Mouse (Mus musculus): ENCODE results near the gene Pacsin3. TPM values are rescaled to one million over a fixed set of nuclear protein-coding genes. Genes with fewer than 3 reads are reported as not detected.

Pacsin3 gene
- total RNA-seq (2014; fragmentation: Nextera tagmentation), result not detected in 2 replicates
- total RNA-seq (2017), result 0.33 and 0.35 TPM in 2 replicates
- 0.16 and 0.44 TPM in 2 replicates for polyA plus RNA-seq (2012)

DNA sequence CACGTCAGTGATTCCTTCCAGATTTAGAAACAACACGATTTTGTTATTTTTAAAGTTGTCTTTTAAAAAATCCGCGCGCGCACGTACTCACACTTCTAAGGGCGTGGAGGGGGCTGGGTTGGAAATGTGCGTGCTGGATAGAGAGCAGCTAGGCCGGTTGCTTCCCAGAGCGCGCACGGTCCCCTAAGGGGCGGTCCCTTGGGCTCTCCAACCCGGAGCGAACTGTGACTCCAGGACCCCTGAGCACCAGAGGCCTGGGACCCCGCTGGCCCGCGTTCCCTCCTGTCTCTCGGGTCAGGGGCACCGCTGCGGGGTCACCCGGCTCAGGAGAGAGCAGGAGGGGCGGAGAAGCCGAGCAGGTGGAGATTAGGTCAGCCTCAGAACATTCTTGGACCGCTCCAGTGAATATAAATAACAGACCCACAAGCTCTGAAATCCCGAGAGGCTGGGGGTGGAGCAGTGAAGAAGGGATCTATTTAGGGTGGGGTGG, at the start of gene Pacsin3:
Gene Pacsin3 (plus strand): TSS at position 294 of the 490 bp plus-strand sequence.
- H3K27me3 ChIP-seq (ENCODE audit: insufficient read depth, low read length), result peaks cover 94% of the 10 kb centered on the region
- H3K36me3 ChIP-seq (replicated peaks), result no peaks in the 10 kb centered on the region
- ATAC-seq (ENCODE audit: extremely low read depth, insufficient number of reproducible peaks, low FRiP score, poor library complexity, severe bottlenecking) (no peak), DNase-seq (ENCODE audit: low spot score) (no peak)
- peak within 1 kb of the TSS; percentile 69 for H3K4me3 ChIP-seq (ENCODE audit: low read depth, low read length)
- H3K4me1 ChIP-seq (ENCODE audit: insufficient read depth, low read depth, low read length), result peaks cover 31% of the 10 kb centered on the region
- no peaks in the 10 kb centered on the region for H3K9me3 ChIP-seq (replicated peaks)
- TF ChIP-seq POLR2AphosphoS5 (IDR thresholded peaks at IDR 0.05; ENCODE audit: insufficient replicate concordance, low read depth, low read length) (no peak), GATA2 (IDR thresholded peaks at IDR 0.05; ENCODE audit: borderline replicate concordance, low read depth, low read length) (no peak), CTCF (IDR thresholded peaks at IDR 0.05; ENCODE audit: low read depth, low read length) (no peak), TAL1 (conservative IDR thresholded peaks at IDR 0.05; ENCODE audit: low read depth, low read length) (no peak), GATA1 (IDR thresholded peaks at IDR 0.05; ENCODE audit: borderline replicate concordance, low read length) (no peak)

DNA sequence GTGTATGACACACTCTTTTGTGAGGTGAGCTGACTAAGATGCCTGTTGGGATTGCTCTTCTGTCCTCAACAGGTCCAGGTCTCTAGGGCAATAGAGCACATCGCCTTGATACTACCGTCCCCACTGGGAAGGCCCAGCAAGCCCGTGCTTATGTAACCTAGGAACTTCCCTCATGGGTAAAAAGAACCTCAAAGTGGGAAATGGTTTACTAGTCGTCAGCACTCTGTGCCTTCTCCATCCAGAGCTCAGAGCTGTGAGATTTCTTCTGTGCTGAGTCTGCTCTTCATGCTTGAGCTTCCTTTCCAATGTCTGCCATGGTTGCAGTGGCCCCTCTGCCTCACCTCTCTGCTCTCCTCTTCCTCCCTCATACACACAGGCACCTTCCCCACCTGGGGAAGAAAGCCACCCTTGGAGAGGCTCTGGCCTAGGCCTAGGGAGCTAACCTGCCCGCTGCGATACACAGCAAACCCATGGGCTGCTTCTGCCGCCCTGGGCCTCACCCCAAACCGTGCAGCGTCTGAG, 49.4 kb upstream of the Pacsin3 start:
- no peaks in the 10 kb centered on the region for H3K9me3 ChIP-seq (replicated peaks)
- TF ChIP-seq GATA2 (IDR thresholded peaks at IDR 0.05; ENCODE audit: borderline replicate concordance, low read depth, low read length) (no peak), CTCF (IDR thresholded peaks at IDR 0.05; ENCODE audit: low read depth, low read length) (no peak), POLR2AphosphoS5 (IDR thresholded peaks at IDR 0.05; ENCODE audit: insufficient replicate concordance, low read depth, low read length) (no peak), TAL1 (conservative IDR thresholded peaks at IDR 0.05; ENCODE audit: low read depth, low read length) (no peak), GATA1 (IDR thresholded peaks at IDR 0.05; ENCODE audit: borderline replicate concordance, low read length) (no peak)
- H3K27me3 ChIP-seq (ENCODE audit: insufficient read depth, low read length), result no peaks in the 10 kb centered on the region
- peaks cover 22% of the 10 kb centered on the region for H3K4me1 ChIP-seq (ENCODE audit: insufficient read depth, low read depth, low read length)
- DNase-seq (ENCODE audit: low spot score), result no peak
- H3K4me3 ChIP-seq (ENCODE audit: low read depth, low read length), result no peak overlapping the region
- peaks cover 68% of the 10 kb centered on the region for H3K36me3 ChIP-seq (replicated peaks)
- no peak for ATAC-seq (ENCODE audit: extremely low read depth, insufficient number of reproducible peaks, low FRiP score, poor library complexity, severe bottlenecking)

DNA sequence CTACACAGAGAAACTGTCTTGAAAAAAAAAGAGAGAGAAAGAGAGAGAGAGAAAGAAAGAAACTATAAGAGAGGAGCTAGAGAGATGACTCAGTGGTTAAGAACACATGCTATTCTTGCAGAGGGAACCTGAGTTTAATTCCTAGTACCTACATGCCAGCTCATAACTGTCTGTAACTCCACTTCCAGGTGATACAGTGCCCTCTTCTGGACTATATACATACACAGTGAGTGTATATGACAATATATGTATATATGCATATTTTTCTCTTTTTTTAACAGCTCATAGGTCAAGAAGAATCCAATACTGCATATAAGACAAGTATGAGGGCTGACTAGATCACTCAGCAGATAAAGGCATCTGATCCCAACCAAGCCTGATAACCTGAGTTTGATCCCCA, 42.4 kb upstream of the Pacsin3 start:
- peaks cover 87% of the 10 kb centered on the region for H3K36me3 ChIP-seq (replicated peaks)
- ATAC-seq (ENCODE audit: extremely low read depth, insufficient number of reproducible peaks, low FRiP score, poor library complexity, severe bottlenecking) (no peak), DNase-seq (ENCODE audit: low spot score) (no peak)
- H3K4me3 ChIP-seq (ENCODE audit: low read depth, low read length), result no peak overlapping the region
- no peaks in the 10 kb centered on the region for H3K4me1 ChIP-seq (ENCODE audit: insufficient read depth, low read depth, low read length)
- TF ChIP-seq CTCF (IDR thresholded peaks at IDR 0.05; ENCODE audit: low read depth, low read length) (no peak), GATA1 (IDR thresholded peaks at IDR 0.05; ENCODE audit: borderline replicate concordance, low read length) (no peak)
- no peaks in the 10 kb centered on the region for H3K27me3 ChIP-seq (ENCODE audit: insufficient read depth, low read length)
- H3K9me3 ChIP-seq (replicated peaks), result no peaks in the 10 kb centered on the region

DNA sequence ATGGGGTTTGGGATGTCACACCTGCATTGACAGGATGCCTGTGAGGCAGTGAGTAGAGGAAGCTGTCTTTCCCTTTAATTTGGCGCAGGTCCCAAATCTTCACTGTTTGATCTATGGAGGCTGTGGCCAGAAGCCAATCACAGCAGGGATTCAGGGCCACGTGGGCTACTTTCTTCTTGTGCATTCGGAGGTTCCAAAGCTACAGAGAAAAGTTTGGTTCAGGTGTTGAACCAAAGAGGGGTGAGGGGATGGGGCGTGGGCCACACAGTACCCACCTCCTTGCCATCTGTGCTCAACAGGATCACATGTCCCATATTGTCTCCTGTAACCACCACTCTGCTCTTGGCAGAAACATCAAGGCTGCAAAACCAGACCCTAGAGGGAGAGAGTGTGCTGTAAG, 38.7 kb upstream of the Pacsin3 start:
- H3K27me3 ChIP-seq (ENCODE audit: insufficient read depth, low read length), result no peaks in the 10 kb centered on the region
- no peak overlapping the region for H3K4me3 ChIP-seq (ENCODE audit: low read depth, low read length)
- DNase-seq (ENCODE audit: low spot score) (no peak), ATAC-seq (ENCODE audit: extremely low read depth, insufficient number of reproducible peaks, low FRiP score, poor library complexity, severe bottlenecking) (no peak)
- no peaks in the 10 kb centered on the region for H3K4me1 ChIP-seq (ENCODE audit: insufficient read depth, low read depth, low read length)
- TF ChIP-seq GATA1 (IDR thresholded peaks at IDR 0.05; ENCODE audit: borderline replicate concordance, low read length) (no peak), TAL1 (conservative IDR thresholded peaks at IDR 0.05; ENCODE audit: low read depth, low read length) (no peak), GATA2 (IDR thresholded peaks at IDR 0.05; ENCODE audit: borderline replicate concordance, low read depth, low read length) (no peak), POLR2AphosphoS5 (IDR thresholded peaks at IDR 0.05; ENCODE audit: insufficient replicate concordance, low read depth, low read length) (no peak), CTCF (IDR thresholded peaks at IDR 0.05; ENCODE audit: low read depth, low read length) (no peak)
- H3K9me3 ChIP-seq (replicated peaks), result no peaks in the 10 kb centered on the region
- H3K36me3 ChIP-seq (replicated peaks), result peaks cover 66% of the 10 kb centered on the region

DNA sequence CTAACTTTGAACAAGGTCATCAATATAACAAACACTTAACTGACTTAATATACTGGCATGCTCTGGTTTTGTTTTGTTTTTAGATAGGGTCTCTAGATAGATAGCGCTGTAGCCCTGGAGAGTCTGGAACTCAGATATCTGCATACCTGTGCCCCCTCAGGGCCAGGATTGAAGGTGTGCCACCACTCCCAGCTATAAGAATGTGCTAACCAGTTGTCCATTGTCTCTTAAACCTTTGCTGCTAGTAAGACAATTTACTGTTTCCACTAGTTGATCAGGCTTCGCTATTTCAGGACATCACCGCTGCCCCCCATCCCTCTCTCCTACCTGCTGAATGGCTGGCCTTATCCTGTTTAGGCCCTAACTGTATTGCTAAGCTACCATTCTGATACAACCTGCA, 35.3 kb upstream of the Pacsin3 start:
- Histone ChIP-seq H3K4me1 (ENCODE audit: insufficient read depth, low read depth, low read length) (no peaks in the 10 kb centered on the region), H3K4me3 (ENCODE audit: low read depth, low read length) (no peak overlapping the region), H3K9me3 (replicated peaks) (no peaks in the 10 kb centered on the region), H3K36me3 (replicated peaks) (peaks cover 44% of the 10 kb centered on the region), H3K27me3 (ENCODE audit: insufficient read depth, low read length) (no peaks in the 10 kb centered on the region)
- DNase-seq (ENCODE audit: low spot score), result no peak
- ATAC-seq (ENCODE audit: extremely low read depth, insufficient number of reproducible peaks, low FRiP score, poor library complexity, severe bottlenecking), result no peak
- TF ChIP-seq GATA2 (IDR thresholded peaks at IDR 0.05; ENCODE audit: borderline replicate concordance, low read depth, low read length) (no peak), CTCF (IDR thresholded peaks at IDR 0.05; ENCODE audit: low read depth, low read length) (no peak), TAL1 (conservative IDR thresholded peaks at IDR 0.05; ENCODE audit: low read depth, low read length) (no peak), POLR2AphosphoS5 (IDR thresholded peaks at IDR 0.05; ENCODE audit: insufficient replicate concordance, low read depth, low read length) (no peak), GATA1 (IDR thresholded peaks at IDR 0.05; ENCODE audit: borderline replicate concordance, low read length) (no peak)

DNA sequence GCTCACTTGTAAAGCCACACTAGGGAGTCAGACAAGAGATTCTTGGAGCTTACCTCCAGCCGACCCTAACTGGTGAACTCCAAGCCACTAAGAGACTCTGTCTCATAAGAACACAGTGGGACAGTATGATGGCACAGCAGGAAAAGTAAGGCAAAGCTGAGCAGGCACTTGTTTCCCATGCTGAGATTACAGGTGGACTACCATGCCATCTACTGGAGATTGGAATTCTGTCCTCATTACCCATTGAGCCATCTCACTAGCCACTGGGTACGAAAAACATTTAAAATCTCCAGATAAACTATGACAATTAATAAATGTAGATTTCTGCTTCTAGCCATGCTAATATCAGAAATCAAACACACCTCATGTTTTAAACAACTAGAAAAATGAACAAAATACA, 32.1 kb upstream of the Pacsin3 start:
- Histone ChIP-seq H3K9me3 (replicated peaks) (no peaks in the 10 kb centered on the region), H3K27me3 (ENCODE audit: insufficient read depth, low read length) (no peaks in the 10 kb centered on the region), H3K4me1 (ENCODE audit: insufficient read depth, low read depth, low read length) (no peaks in the 10 kb centered on the region), H3K36me3 (replicated peaks) (peaks cover 16% of the 10 kb centered on the region), H3K4me3 (ENCODE audit: low read depth, low read length) (no peak overlapping the region)
- ATAC-seq (ENCODE audit: extremely low read depth, insufficient number of reproducible peaks, low FRiP score, poor library complexity, severe bottlenecking) (no peak), DNase-seq (ENCODE audit: low spot score) (no peak)
- no peak for TF ChIP-seq CTCF (IDR thresholded peaks at IDR 0.05; ENCODE audit: low read depth, low read length)
- no peak for TF ChIP-seq GATA2 (IDR thresholded peaks at IDR 0.05; ENCODE audit: borderline replicate concordance, low read depth, low read length)
- no peak for TF ChIP-seq TAL1 (conservative IDR thresholded peaks at IDR 0.05; ENCODE audit: low read depth, low read length)
- TF ChIP-seq POLR2AphosphoS5 (IDR thresholded peaks at IDR 0.05; ENCODE audit: insufficient replicate concordance, low read depth, low read length), result no peak
- no peak for TF ChIP-seq GATA1 (IDR thresholded peaks at IDR 0.05; ENCODE audit: borderline replicate concordance, low read length)
